Mouse (Mus musculus) heart, embryonic 10.5 days (tissue): ENCODE measurements around the gene Tsc1. TPM values are rescaled to one million over a fixed set of nuclear protein-coding genes. Genes with fewer than 3 reads are reported as not detected.
A peak's percentile ranks its signal among the peaks of the same experiment; 100 is the strongest.

Source experiments
- DNase-seq: peaks from one replicate; pipeline ENCODE4 v3.0.0-alpha.2; 2017; ENCODE audit warnings: low spot score
- H3K27ac ChIP-seq: fragments of 300-500 bp; sonication (generic); 2 replicates; pipeline ENCODE4 v1.5.1; 2016; ENCODE audit warnings: mild to moderate bottlenecking
- H3K27me3 ChIP-seq: fragments of 300-500 bp; sonication (generic); 2 replicates; pipeline ENCODE4 v1.6.1; 2016; ENCODE audit warnings: mild to moderate bottlenecking; ENCODE audit not compliant: poor library complexity, insufficient read depth, severe bottlenecking
- H3K36me3 ChIP-seq: fragments of 300-500 bp; sonication (generic); 2 replicates; pipeline ENCODE4 v1.6.1; 2016; ENCODE audit warnings: mild to moderate bottlenecking, moderate library complexity
- H3K4me1 ChIP-seq: fragments of 300-500 bp; sonication (generic); 2 replicates; pipeline ENCODE4 v1.6.1; 2016; ENCODE audit warnings: mild to moderate bottlenecking
- H3K4me3 ChIP-seq: fragments of 300-500 bp; sonication (generic); 2 replicates; pipeline ENCODE4 v1.5.1; 2016; ENCODE audit warnings: mild to moderate bottlenecking, moderate library complexity
- H3K9me3 ChIP-seq: fragments of 300-500 bp; sonication (generic); 2 replicates; pipeline ENCODE4 v1.6.1; 2016; ENCODE audit warnings: mild to moderate bottlenecking, moderate library complexity
- WGBS: fragments of 180-500 bp; shearing (Covaris S2); methylation state at CpG from one replicate; pipeline ENCODE4 v1.1.7; 2016; 5-methylcytosine and 5-hydroxymethylcytosine counted together
- polyA plus RNA-seq: library from polyadenylated mRNA; unstranded; fragments of >200 nt; fragmentation: Nextera tagmentation; extraction: Ambion mirVana; gene quantifications from 2 replicates; pipeline ENCODE4 v1.2.1, GENCODE M21; 2016

Tsc1 gene
- polyA plus RNA-seq, 1 experiment from 2014 or later: 23.8 TPM

- DNase-seq: no peak
- H3K27ac ChIP-seq: peak overlapping the region; percentile 3; the same call in 1 of the 2 replicates
- no peaks in the 10 kb centered on the region for H3K36me3 ChIP-seq
- peaks cover 38% of the 10 kb centered on the region for H3K4me1 ChIP-seq
- no peaks in the 10 kb centered on the region for H3K9me3 ChIP-seq
- 62% methylated on average over 8 of the region's 8 CpGs for whole genome bisulfite sequencing
- no peaks in the 10 kb centered on the region for H3K27me3 ChIP-seq
- no peak overlapping the region for H3K4me3 ChIP-seq
Observed at GRCm38 (mm10) chr2:28606601-28607340, 34.3 kb upstream of the Tsc1 start.

DNA sequence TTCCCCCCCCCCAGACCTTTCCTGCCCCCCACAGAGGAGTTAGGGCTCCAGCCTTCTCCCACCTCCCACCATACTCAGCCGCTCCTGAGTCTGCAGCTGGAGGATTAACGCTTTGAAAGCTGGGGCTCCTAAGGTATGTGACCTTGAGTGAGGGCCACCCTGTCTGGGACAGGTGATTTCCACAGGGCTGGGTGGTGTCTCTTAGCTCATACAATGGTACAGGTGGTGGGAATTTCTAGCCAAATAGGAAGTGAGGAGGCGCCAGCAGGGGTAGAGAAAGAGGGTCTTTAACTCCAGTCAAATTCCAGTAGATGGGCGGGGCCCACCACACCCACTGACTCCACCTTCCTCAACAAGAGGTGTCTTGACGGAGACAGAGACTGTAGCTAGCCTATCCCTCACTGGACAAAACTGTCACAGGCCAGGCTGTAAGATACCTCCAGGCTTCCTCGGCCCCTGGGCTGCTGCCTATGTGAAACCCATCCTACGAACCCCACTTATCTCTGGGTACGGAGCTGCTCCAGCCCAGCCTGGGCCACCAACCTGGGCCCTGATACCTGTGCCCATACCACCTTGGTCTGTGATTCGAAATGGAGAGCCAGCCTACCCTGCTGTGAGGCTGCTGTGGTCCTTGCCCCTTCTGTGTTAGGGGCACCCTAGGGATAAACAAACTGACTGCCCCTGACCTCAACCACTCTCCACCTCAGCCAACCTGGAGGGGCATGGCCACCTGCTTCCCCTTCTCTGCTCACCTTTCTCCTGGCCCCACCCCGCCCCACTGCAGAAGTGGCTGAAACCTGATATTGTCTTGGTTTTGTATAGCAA is 33.5 kb upstream of the Tsc1 start:
- Histone ChIP-seq H3K9me3 (no peaks in the 10 kb centered on the region), H3K27me3 (0 out of 2 replicates have a peak, but pooled peaks cover 2% of the 10 kb centered on the region), H3K36me3 (no peaks in the 10 kb centered on the region), H3K27ac (no peak overlapping the region), H3K4me1 (peaks cover 30% of the 10 kb centered on the region), H3K4me3 (no peak overlapping the region)
- WGBS: 43% methylated on average over 10 of the region's 10 CpGs
- DNase-seq: no peak

DNA sequence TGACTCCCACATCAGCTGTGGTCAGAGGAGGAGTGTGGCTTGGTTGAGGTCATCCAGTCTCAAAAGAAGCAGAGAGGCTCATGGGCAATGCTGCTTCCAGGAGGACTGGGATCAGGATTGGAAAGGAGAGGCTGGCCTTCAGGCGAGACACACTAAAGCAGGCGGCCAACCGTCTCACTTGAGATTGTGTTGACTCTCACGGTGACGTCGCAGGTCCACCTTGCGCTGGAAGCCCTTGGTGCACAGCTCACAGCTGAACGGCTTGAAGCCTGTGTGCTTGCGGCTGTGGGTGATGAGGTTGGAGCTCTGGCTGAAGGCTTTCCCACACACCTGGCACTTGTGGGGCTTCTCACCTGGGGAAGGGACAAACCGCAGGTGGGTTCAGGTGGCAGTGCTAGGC is 31.2 kb upstream of the Tsc1 start:
- no peak for DNase-seq
- Histone ChIP-seq H3K9me3 (no peaks in the 10 kb centered on the region), H3K36me3 (no peaks in the 10 kb centered on the region), H3K27me3 (0 out of 2 replicates have a peak, but pooled peaks cover 6% of the 10 kb centered on the region), H3K27ac (0 out of 2 replicates have a peak overlapping the region, but pooled peaks have one; percentile 16), H3K4me1 (peaks cover 28% of the 10 kb centered on the region), H3K4me3 (no peak overlapping the region)
- 81% methylated on average over 10 of the region's 10 CpGs for WGBS

- Histone ChIP-seq H3K9me3 (no peaks in the 10 kb centered on the region), H3K36me3 (no peaks in the 10 kb centered on the region), H3K27ac (no peak overlapping the region; the same call in 1 of the 2 replicates), H3K27me3 (peaks cover 13% of the 10 kb centered on the region; the same call in 1 of the 2 replicates), H3K4me1 (peaks cover 28% of the 10 kb centered on the region), H3K4me3 (no peak overlapping the region)
- WGBS: 84% methylated on average over 12 of the region's 12 CpGs
- DNase-seq: no peak
Observed at GRCm38 (mm10) chr2:28610716-28611406, 30.2 kb upstream of the Tsc1 start.

DNA sequence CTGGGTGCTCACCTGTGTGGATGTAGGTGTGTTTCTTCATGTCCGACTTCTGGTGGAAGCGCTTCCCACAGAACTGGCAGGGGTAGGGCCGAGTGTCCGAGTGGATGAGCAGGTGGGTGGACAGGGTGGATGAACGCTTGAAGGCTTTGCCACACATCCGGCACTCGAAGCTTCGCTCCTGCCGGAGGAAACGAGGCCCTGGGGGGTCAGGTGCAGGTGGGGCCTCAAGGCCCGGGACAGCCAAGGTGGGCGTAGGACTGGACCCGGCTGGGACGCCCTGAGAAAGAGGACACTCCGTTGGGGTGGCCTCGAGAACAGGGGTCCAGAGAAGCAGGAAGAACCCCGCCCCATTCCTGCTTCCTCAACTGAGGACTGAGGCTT is 29.6 kb upstream of the Tsc1 start:
- H3K27me3 ChIP-seq: peaks cover 13% of the 10 kb centered on the region; the same call in 1 of the 2 replicates
- H3K36me3 ChIP-seq: no peaks in the 10 kb centered on the region
- H3K4me3 ChIP-seq: no peak overlapping the region
- H3K4me1 ChIP-seq: peaks cover 29% of the 10 kb centered on the region
- H3K27ac ChIP-seq: no peak overlapping the region; the same call in 1 of the 2 replicates
- no peaks in the 10 kb centered on the region for H3K9me3 ChIP-seq
- 84% methylated on average over 17 of the region's 17 CpGs for WGBS
- no peak for DNase-seq

GRCm38 (mm10) chr2:28612436-28613063 is 28.5 kb upstream of the Tsc1 start:
- H3K27me3 ChIP-seq: peaks cover 13% of the 10 kb centered on the region; the same call in 1 of the 2 replicates
- no peak overlapping the region for H3K4me3 ChIP-seq
- no peak overlapping the region for H3K27ac ChIP-seq
- no peaks in the 10 kb centered on the region for H3K36me3 ChIP-seq
- WGBS: 64% methylated on average over 10 of the region's 10 CpGs
- H3K4me1 ChIP-seq: peaks cover 35% of the 10 kb centered on the region
- no peak for DNase-seq
- H3K9me3 ChIP-seq: no peaks in the 10 kb centered on the region

- no peak overlapping the region for H3K4me3 ChIP-seq
- no peaks in the 10 kb centered on the region for H3K36me3 ChIP-seq
- H3K27me3 ChIP-seq: peaks cover 13% of the 10 kb centered on the region; the same call in 1 of the 2 replicates
- H3K27ac ChIP-seq: peak overlapping the region; percentile 36; the same call in 1 of the 2 replicates
- DNase-seq: no peak
- H3K9me3 ChIP-seq: no peaks in the 10 kb centered on the region
- WGBS: 93% methylated on average over 10 of the region's 10 CpGs
- H3K4me1 ChIP-seq: peaks cover 37% of the 10 kb centered on the region
Observed at GRCm38 (mm10) chr2:28613599-28613998, 27.4 kb upstream of the Tsc1 start.

GRCm38 (mm10) chr2:28616358-28616757 is 24.7 kb upstream of the Tsc1 start:
- Histone ChIP-seq H3K27me3 (peaks cover 22% of the 10 kb centered on the region), H3K27ac (peak overlapping the region; percentile 80; the same call in 1 of the 2 replicates), H3K9me3 (no peaks in the 10 kb centered on the region), H3K4me1 (peaks cover 26% of the 10 kb centered on the region), H3K36me3 (no peaks in the 10 kb centered on the region), H3K4me3 (peak overlapping the region; percentile 19; the same call in 1 of the 2 replicates)
- 34% methylated on average over 5 of the region's 5 CpGs for WGBS
- no peak for DNase-seq

DNA sequence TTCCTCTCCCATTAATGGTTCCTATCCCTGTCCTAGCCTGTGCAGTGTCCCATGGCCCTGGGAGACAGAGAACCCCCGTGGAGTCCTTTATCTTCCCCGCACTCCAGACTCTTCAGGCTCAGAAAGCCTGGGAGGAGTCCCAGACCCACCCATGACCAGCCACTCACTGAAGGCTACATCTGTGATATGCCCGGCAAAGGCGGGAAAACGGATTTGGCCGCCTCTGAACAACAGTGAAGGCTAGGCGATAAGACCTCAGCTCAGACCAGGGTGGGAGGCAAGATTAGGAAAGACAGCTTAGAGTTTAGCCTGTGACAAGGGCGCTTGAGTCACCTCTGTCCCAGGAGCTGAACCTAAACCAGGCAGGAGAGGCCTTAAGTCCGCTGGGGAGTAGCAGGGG is 24.2 kb upstream of the Tsc1 start:
- WGBS: 31% methylated on average over 9 of the region's 9 CpGs

DNA sequence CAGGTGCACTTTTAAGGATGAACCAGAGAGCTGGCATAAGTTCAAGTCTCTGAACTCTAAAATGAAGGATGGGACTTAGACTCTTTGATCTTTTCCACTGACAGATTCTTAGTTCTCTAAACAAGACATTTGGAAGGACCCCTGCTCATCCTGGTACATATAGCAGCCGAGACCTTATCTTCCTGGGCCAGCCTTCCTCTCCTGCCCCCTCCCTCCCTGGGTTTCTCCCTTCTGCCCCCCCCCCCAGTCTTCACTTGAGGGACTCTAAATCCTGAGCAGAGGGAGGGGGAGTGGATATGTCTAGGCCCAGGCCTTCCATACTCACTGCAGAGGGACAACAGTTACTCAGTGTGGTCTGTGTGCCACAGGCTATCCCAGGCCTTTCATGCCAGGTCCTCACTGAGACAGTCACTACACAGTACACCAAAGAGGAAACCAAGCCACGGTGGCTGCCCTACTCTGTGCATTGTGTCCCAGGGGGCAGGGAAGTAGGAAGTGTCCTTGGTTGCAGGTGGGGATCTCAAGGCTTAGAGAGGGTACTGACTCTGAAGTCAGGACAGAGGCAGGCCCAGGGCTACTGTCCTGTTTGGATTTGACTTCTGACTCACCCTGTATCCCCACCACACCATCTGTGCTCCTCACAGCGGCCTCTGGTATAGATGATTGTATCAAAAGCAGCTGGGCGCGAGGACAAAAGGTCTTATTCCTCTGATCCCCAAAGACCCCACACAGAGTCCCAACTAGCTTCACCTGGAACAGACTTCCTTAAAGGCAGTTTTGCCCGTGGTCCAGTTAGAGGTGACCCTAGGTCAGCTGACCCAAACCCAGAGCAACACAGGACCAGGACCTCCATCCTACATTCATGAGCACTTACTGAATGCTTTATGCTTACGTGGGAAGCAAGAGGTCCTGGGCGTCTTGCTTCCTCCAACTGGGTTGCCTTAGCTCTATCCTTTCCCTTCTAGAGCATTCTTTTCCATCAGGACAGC is 23.2 kb upstream of the Tsc1 start:
- H3K27me3 ChIP-seq: peaks cover 30% of the 10 kb centered on the region
- H3K27ac ChIP-seq: peak overlapping the region; percentile 80
- peaks cover 30% of the 10 kb centered on the region for H3K4me1 ChIP-seq
- H3K4me3 ChIP-seq: peak overlapping the region; percentile 19; the same call in 1 of the 2 replicates
- no peaks in the 10 kb centered on the region for H3K9me3 ChIP-seq
- H3K36me3 ChIP-seq: no peaks in the 10 kb centered on the region
- no peak for DNase-seq
- 68% methylated on average over 8 of the region's 8 CpGs for WGBS

More for the DNA sequence above, 24.2 kb upstream of the Tsc1 start:
- H3K27ac ChIP-seq: peak overlapping the region; percentile 80
- H3K36me3 ChIP-seq: no peaks in the 10 kb centered on the region
- peaks cover 27% of the 10 kb centered on the region for H3K27me3 ChIP-seq
- DNase-seq: peak; percentile 94
- peak overlapping the region; percentile 19 for H3K4me3 ChIP-seq
- H3K4me1 ChIP-seq: peaks cover 28% of the 10 kb centered on the region
- H3K9me3 ChIP-seq: no peaks in the 10 kb centered on the region

- Histone ChIP-seq H3K9me3 (no peaks in the 10 kb centered on the region), H3K36me3 (no peaks in the 10 kb centered on the region), H3K4me3 (0 out of 2 replicates have a peak overlapping the region, but pooled peaks have one; percentile 23), H3K27ac (no peak overlapping the region), H3K4me1 (peaks cover 30% of the 10 kb centered on the region), H3K27me3 (peaks cover 38% of the 10 kb centered on the region)
- DNase-seq: no peak
- 69% methylated on average over 6 of the region's 6 CpGs for WGBS
Observed at GRCm38 (mm10) chr2:28618777-28619336, 22.2 kb upstream of the Tsc1 start.
